Mouse (Mus musculus) gastrocnemius, postnatal 4 days (tissue): Measurements from ENCODE around the gene Slain1. TPM values are rescaled to one million over a fixed set of nuclear protein-coding genes. Genes with fewer than 3 reads are reported as not detected.

ENCODE experiments used
- DNase-seq, 2 experiments: peaks; one replicate each; pipeline ENCODE4 v3.0.0; 2021 to 2022; ENCODE audit warnings: low spot score in 2 of 2, mixed read lengths in 2 of 2
- long read RNA-seq, 2 experiments: library from polyadenylated mRNA; stranded (forward); transcript quantifications; one replicate each; pipeline ENCODE4 v2.0.0; 2021
- total RNA-seq, 2 experiments: library from RNA; stranded (reverse); gene quantifications; 2 replicates each; pipeline ENCODE4 v1.2.3; 2021

The Slain1 gene
- total RNA-seq, result under 1 TPM; 0.44 to 0.47 TPM
- long read RNA-seq, experiment 1, partial matches to known transcripts, result 0 of 1 reads
- long read RNA-seq, experiment 1, other reads (novel, unspliced or antisense), result 0 of 1 reads
- long read RNA-seq, experiment 2, partial matches to known transcripts, result 0 of 1 reads
- long read RNA-seq, experiment 2, other reads (novel, unspliced or antisense), result 0 of 1 reads

GRCm38 (mm10) chr14:103649896-103650334, at the start of gene Slain1:
TSS of gene Slain1 (plus strand) at chr14:103650228.
- DNase-seq, result peak; percentile 23 to 51

- no peak for DNase-seq
Measured at GRCm38 (mm10) chr14:103608063-103608462, 42.0 kb upstream of the Slain1 start.

GRCm38 (mm10) chr14:103613573-103614271, 36.3 kb upstream of the Slain1 start:
- DNase-seq, result no peak

- DNase-seq, result no peak
Measured at GRCm38 (mm10) chr14:103614272-103614587, 35.8 kb upstream of the Slain1 start.

- no peak for DNase-seq
Measured at GRCm38 (mm10) chr14:103619756-103620155, 30.3 kb upstream of the Slain1 start.

- DNase-seq, result no peak
Measured at GRCm38 (mm10) chr14:103621207-103621606, 28.8 kb upstream of the Slain1 start.

GRCm38 (mm10) chr14:103626100-103626499, 23.9 kb upstream of the Slain1 start:
- no peak for DNase-seq

- no peak for DNase-seq
Measured at GRCm38 (mm10) chr14:103629639-103630364, 20.2 kb upstream of the Slain1 start.

- no peak for DNase-seq
Measured at GRCm38 (mm10) chr14:103630545-103630944, 19.5 kb upstream of the Slain1 start.

- no peak for DNase-seq
Measured at GRCm38 (mm10) chr14:103643933-103644332, 6.1 kb upstream of the Slain1 start.

GRCm38 (mm10) chr14:103647981-103648380, 2.0 kb upstream of the Slain1 start:
- DNase-seq, result no peak

- no peak for DNase-seq
Measured at GRCm38 (mm10) chr14:103648623-103649255, 1.3 kb upstream of the Slain1 start.

GRCm38 (mm10) chr14:103649302-103649701, 726 bp upstream of the Slain1 start:
- no peak for DNase-seq

GRCm38 (mm10) chr14:103650413-103651101, 529 bp downstream of the Slain1 start:
- peak in 1 of 2 experiments; percentile 24 for DNase-seq

GRCm38 (mm10) chr14:103651106-103651505, 1.1 kb downstream of the Slain1 start:
- DNase-seq, result no peak

- DNase-seq, result no peak
Measured at GRCm38 (mm10) chr14:103651562-103651961, 1.5 kb downstream of the Slain1 start.

- DNase-seq, result no peak
Measured at GRCm38 (mm10) chr14:103652524-103652923, 2.5 kb downstream of the Slain1 start.

GRCm38 (mm10) chr14:103653800-103654199, 3.8 kb downstream of the Slain1 start:
- DNase-seq, result no peak

- DNase-seq, result no peak
Measured at GRCm38 (mm10) chr14:103655448-103655847, 5.4 kb downstream of the Slain1 start.

- no peak for DNase-seq
Measured at GRCm38 (mm10) chr14:103657876-103658275, 7.8 kb downstream of the Slain1 start.

GRCm38 (mm10) chr14:103663026-103663425, 13.0 kb downstream of the Slain1 start:
- no peak for DNase-seq
